Mouse (Mus musculus) adrenal gland, adult 8-10 months (tissue): ENCODE data around the gene Rrm2. TPM values are rescaled to one million over a fixed set of nuclear protein-coding genes. Genes with fewer than 3 reads are reported as not detected.
"Not testable (repeated sequence)": the region's sequence is repeated elsewhere in the genome, so short reads cannot be mapped to it uniquely, and the experiment has no call there.

Source experiments
- DNase-seq: peaks from one replicate; pipeline ENCODE4 v3.0.0; 2022
- total RNA-seq, 4 experiments: library from RNA; stranded (reverse); gene quantifications; 2 replicates each; pipeline ENCODE4 v1.2.4; 2022

Rrm2 gene
- total RNA-seq, 4 experiments from 2014 or later: 4.9 to 10.4 (median 6.8) TPM

DNA sequence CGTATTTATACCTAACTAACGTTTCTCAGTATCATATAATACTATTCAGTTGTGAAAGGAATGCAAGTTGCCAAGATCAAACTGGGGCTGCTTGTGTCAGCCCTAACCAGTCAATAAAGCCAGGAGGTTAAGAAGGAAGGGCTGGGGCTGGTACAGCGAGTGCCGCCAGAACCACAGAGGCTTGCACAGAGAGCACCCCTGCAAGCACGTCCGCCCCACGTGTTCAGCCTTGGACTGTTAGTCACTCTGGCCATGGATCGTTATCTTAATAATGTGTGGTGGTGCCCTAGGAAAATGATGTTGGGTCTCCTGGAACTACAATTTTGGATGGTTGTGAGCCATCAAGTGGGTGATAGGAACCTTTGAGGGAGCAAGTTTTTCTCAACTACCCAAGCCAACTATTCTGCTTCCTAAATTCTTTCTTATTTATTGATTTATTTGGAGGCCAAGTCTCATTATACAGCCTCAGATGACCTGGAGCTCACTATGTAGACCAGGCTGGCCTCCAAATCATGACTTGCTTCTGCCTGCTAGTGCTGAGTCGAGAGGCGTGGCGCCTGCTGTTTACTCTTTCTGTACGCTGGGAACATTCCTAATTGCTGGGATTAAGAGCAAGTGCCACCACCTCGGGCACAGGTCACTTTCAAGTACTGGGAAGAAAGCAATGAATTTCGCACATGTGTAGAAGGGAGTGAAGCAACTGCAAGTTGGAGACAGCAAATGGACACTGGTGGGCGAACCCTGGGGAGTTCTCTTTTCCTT, 2.4 kb upstream of the Rrm2 start:
- DNase-seq: peak; percentile 65

DNA sequence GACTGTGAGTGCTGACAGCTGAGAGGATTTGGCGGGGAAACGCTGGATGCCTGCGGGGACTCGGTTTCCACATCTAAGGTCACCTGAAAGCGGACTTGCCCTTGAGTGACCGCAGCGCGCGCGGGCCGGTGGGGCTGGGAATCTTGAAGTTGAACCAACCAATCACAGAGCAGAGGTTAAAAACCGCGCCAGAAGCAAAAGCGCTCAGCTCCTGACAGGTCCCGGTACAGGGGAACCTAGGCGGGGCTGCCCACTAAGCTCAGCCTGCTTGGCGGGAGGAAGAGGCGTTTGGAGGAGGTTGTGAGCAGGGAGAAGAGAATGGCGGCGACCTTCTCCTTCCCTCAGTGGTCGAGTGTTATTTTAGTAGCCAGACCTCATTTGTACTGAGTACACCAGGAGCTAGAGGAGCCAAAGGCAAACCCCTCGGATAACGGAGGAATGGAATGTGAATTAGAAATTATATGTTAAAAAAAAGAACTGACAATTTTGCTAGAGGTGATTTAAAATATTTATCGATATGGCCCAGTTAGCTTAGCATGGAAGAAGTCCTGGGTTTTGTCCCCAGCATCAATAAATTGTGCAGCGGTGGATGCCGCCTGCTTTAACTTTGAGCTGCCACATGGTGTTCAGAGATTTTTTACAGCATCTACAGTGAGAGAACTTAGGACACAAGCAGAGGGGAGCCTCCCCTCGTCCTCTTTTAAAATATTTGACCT, 1.1 kb upstream of the Rrm2 start:
- DNase-seq: no peak

DNA sequence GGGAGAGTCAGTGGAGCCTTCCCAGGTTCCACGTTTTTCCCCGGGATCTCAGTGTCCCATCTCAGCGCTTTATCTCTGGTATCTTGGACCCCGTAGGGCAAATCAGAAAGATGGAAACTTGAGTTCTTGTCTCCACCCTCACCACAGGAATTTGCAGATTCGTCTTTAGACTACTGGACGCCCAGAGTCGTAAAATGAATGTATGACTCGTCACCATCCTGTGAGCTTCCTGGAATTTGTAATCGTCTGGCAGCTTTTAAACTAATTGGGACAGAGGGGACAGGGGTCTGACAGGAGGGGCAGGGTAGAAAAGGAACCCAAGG, 600 bp upstream of the Rrm2 start:
- no peak for DNase-seq

DNA sequence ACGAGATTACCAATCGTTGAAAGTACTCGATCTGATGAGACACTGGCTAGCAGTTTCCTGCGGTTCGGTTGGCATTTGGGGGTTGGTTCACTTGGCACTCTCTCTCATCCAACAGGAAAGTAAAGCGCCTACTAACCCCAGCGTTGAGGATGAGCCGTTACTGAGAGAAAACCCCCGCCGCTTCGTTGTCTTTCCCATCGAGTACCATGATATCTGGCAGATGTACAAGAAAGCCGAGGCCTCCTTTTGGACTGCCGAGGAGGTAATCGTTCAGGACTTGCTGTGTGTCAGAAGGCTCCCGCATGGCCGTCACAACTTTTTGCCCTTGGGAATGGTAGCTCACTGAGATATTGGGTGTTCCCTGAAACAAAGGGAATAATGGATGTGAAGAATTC, 780 bp downstream of the Rrm2 start:
- DNase-seq: no peak

DNA sequence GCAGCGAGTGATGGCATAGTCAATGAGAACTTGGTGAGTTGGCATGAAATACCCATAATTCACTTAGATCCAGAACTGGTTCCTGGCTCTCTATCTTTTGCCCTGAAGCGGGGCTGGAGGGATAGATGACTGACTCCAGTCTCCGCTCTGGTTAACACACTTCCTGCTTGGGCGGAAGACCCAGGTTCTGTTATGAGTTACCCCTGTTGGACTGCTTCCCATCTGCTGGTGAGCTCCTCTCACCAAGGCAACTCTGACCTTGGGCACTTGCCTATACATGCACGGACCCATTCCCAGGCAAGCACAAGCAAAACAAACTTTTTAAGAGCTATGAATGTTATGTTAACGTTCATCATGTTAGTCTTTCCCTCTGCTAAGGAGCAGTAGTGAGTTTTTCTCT, 1.4 kb downstream of the Rrm2 start:
- DNase-seq: no peak

DNA sequence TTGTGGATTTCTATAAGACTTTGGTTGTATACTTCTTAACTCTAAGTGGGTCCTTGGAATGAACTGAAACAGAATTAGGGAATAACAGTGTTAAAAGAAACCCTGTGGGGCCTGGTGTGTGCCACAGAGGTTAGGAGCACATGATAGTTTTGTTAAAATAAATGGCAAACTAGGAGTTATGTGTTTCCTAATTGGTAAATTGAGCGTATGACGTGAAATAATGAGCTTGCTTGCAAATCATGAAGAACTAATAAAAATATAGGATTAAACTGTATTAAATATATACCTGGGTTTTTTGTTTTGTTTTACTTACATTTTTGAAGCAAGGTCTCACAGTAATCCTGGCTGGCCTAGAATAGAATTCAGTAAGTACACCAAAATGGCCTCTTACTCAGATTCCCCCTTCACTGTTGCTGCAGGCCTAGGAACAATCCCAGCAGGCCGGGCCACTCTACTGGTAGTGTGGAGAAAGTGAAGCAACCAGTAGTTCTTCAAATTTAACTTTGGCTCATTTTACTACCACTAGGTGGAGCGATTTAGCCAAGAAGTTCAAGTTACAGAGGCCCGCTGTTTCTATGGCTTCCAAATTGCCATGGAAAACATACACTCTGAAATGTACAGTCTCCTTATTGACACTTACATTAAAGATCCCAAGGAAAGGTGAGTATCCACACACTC, 1.9 kb downstream of the Rrm2 start:
- no peak for DNase-seq

DNA sequence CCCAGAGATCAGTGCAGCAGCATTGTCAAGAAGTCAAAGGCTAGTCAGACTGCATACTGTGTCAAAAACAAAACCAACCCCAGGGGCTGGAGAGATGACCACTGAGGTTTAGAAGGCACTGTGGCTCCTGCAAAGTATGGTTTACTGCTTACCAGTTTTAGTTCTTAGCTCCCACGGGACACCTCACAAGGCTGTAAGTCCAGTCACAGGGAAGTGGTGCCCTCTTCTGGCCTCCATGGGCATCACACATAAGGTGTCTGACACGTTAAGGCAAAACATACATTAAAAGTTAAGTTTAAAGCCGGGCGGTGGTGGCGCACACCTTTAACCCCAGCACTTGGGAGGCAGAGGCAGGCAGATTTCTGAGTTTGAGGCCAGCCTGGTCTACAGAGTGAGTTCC, 2.6 kb downstream of the Rrm2 start:
- no peak for DNase-seq

DNA sequence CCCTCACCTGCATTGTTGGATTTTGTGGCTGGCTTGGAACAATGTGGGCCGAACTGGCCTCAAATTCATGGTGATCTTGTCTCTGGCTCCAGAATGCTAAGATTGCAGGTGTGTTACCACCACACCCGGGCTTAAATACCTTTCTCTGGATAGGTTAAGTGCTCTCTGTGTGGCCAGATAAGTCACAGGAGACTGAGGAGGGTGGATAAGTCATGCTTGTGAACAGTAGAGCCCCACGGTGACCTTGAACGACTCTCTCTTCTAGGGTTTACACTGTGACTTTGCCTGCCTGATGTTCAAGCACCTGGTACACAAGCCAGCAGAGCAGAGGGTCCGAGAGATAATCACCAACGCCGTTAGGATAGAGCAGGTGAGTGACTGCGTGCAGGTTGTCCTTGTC, 4.4 kb downstream of the Rrm2 start:
- no peak for DNase-seq

DNA sequence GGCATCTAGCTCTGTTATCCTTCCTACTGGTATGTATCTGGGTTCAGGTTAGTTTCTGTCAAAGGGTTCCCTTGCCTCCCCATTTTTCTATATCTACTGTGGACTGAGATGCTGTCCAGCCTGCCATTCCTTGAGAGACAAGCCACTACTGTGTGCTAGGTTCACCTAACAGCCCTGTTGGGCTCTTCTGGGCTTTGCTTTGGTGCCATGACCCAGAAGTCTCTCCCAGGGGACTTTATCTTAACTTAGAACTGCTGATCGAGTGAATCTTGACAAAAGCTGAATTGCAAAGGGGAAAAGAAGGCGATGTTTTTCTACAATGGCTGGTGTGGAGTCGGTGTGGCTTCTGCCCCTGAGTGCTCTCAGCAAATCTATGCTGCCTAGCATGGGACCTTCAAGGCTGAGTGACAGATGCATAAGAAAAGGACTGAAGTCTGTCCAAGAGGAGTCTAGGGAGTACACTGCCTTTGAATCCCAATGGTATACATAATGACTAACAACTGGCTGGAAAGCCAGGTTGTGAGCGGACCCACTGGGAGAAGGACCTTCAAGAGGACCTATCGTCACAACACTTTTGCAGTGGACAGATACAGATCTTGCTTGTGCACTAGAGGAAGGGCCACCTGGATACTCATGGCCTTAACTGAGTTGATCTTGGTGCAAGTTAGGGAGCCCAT, 6.7 kb downstream of the Rrm2 start:
- DNase-seq: no peak

DNA sequence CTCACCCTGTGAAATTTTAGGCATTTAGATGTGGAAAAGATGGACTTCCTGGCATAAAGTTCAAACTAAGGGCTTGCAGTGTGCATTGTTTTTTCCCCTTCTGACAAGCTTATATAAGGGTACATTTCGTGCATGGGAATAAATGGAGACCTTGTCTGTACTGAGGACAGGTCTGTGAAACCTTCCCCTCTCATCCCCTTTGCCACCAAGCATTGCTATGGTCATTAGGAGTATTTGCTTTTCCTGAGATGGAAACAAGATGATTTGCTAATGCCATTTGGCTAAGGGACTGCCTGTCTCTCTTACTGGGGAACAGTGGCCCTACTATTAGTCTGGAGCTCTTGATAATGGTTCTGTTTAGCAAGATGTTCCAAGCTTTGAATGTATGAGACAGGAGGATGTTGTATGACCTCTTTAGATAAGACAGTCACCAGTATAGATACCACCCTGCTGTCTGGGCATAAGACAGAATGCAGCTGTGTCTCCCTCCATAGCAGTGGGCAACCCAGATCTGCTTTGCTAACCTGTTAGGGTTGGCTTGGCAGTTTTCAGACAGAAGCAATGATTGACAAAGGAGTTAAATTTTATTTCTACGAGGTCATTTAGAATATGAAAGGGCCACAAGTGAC, 7.3 kb downstream of the Rrm2 start:
- no peak for DNase-seq

DNA sequence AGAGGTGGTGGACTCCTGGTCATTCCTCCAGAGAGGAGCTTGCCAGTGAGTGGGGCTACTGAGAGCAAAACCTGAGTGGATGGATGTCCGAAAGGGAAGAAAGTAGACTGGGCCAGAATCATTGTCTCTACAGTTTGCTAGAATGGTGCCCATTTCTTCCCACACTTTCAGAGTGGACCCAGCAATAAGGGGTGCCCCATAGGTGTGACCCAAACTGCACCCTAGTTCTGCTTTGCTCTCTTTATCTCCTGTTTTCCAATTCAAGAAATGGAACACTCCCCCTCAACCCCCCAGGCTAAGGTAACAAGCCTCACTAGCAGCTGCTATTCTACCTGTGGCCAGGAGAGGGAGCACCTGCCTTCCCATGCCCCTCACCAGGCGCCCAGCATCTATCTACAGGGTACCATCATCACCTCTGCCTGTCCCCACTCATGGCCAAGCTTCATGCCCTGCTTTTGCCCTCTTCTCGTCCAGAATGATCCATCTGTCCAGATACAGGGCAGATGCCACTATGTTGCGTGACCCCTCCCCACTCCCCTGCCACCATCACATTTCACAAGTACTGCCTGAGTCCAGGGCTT, 8.8 kb downstream of the Rrm2 start:
- no peak for DNase-seq

DNA sequence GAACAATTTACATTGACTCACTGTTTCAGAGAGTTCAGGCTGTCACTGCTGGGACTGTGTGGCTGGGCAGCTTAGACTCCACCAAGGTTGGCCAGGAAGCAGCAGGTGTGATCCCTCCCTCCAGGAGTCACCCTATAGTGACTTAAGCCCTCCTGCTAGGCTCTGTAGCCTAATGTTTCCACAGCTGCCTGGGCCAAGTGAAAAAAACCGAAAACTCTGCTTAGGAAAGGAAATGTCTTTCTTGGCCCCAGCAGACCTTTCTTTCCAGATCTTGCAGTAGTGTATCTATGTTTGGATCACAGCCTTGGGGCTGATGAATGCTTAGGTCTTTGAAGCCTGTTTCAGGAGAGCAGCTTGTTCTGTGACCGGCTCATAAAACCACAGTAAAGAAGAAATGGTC, 15.4 kb downstream of the Rrm2 start:
- no peak for DNase-seq

DNA sequence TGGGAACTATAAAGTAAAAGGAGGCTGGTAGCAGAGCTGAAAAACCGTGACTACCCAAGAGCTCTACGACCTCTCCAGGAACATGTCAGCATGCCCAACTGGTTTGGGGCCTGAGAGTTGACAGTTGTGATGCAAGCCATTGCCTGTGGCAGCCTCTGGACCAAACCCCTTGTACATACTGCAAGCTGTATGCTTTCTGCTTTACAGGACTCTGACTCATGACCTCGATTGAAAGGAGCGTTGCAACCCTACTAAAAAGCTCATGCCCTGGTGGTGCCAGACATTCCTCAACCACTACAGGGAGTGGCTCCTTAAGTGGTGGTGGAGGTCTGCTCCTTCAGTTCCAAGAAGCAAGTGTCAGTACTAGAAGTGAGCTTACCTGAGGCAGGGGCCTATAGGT, 15.8 kb downstream of the Rrm2 start:
- no peak for DNase-seq

DNA sequence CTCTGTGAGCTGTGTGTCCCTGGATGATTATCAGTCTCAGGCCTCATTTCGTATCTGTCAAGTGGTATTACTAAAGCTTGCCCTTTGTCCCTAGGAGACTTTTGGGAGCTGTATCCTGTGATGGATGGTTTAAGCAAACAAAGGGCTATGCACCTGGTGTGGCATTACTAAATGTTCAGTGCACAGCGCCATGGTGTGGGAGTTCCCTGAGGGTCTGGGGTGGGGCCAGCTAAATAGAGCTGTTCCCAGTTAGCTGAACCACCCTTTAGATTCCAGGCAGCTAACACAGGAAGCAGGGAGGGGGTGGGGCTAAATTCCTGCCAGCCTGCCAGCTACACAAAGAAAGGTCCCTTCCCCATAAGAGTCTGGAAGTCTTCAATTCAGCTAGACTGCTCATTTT, 16.3 kb downstream of the Rrm2 start:
- DNase-seq: no peak

DNA sequence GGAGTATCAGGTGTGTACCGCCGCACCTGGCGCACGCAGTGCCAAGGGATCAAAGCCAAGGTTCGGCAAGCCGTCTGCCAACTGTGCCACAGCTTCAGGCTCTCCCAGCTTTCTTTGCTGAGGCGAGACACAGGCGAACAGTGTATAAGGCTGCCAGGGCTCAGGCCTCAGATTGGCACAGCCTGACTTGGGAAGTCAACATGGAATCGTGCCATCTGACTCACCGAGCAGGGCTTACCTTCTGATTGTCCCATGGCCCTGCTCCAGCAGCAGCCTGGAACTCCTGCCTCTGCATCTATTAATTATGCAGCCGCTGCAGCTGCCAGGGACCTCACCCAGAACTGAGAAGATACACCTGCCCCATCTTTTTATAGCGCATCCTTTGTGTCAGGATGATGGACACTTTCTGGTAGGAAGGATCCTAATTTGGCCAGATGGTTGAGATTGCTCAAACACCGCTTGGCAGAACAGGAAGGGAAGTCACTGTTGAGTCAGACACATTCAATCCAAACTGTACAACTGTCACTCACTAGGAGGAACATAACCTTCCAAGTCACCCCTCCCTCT, 26.9 kb downstream of the Rrm2 start:
- peak; percentile 83 for DNase-seq

DNA sequence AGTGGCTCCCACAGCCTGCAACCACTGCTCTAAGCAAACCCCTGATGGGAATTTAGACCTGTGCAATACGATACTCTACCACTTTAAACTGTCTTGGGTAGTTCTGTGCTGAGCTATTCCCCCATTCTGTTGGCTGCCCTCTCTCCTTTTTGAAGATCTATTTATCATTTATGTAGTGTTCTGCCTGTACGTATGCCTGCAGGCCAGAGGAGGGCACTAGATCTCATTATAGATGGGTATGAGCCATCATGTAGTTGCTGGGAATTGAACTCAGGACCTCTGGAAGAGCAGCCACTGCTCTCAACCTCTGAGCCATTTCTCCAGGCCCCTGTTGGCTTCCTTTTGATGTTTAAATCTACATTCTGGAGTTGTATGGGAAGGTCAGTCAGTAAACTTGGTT, 28.9 kb downstream of the Rrm2 start:
- no peak for DNase-seq

DNA sequence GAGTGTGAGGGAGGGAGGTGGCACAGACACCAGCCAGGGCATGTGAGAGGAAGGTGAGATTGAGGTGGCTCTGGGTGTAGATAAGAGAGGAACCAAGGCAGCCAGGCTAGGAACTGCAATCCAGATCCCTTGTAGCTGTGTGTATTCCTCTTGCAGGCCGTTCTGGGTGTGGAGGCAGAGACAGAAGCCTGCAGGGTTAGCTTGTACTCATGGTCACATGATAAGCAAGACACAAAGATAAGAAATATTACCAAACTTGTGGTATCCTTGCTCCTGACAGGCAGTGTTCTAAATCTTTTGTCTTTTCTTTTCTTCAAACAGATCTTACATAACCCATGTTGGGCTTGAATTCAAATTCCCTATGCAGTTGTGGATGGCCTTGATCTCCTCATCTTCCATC, 31.9 kb downstream of the Rrm2 start:
- DNase-seq: no peak

DNA sequence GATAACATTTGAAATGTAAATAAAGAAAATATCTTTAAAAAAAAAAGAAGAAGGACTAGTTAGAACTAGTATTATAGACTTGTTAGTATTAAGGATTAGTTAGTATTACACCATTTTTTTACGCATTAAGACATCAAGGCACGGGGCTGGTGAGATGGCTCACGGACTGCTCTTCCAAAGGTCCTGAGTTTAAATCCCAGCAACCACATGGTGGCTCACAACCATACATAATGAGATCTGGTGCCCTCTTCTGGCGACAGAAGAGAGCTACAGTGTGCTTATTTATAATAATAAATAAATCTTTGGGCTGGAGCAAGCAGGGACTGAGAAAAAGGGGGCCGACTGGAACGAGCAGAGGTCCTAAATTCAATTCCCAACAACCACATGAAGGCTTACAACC, 33.5 kb downstream of the Rrm2 start:
- not testable (repeated sequence) for DNase-seq

DNA sequence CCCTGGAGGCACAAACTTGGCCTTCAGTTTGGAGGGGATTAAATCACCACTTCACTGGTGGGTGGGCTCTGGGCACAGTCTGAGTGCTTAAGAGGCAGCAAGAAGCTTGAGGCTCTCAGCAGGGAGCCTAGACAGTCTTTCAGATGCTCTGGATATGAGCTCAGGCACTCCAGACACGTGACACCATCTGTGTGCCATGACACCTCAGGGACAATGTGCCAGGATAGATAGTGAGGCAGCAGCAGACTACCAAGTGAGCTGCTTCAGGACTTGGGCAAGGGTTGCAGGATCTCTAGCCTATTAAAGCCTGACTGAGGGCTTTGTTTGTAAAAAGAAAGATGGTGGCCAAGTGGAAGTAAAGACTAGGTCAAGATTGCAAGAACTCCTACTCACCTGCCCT, 36.3 kb downstream of the Rrm2 start:
- no peak for DNase-seq

DNA sequence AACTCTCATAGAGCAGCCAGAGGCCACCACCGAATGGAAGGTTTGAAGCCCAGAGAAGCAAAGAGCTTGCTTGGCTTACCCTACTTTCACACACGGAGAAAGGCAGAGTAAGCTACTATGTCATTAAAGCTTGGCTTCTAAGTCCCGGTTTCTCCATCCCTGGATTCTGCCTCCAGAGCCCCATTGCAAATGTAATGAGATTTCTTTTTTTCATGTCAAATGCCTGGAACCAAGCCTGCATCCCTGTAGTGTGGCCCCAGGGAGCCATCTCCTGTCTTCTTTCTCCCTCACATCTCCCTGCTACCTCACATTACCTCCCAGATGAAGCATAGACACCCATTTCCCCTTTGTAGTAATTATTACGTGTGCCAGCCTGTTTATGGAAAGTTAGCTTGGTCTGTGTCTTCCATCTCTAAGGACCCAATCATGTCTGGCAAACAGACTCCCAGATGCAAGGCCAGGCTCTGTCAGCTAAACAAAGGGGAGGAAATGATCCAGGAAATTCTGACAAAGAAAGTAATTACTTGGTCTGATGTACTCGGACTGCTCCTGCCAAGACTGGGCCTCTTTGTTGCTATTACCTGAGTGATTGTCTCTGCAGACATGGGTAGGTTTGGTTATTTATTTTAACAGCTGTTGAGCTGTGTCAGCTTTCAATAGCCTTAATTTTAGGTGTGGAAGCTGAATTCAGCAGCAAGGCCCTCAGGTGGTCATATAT, 38.7 kb downstream of the Rrm2 start:
- DNase-seq: no peak

DNA sequence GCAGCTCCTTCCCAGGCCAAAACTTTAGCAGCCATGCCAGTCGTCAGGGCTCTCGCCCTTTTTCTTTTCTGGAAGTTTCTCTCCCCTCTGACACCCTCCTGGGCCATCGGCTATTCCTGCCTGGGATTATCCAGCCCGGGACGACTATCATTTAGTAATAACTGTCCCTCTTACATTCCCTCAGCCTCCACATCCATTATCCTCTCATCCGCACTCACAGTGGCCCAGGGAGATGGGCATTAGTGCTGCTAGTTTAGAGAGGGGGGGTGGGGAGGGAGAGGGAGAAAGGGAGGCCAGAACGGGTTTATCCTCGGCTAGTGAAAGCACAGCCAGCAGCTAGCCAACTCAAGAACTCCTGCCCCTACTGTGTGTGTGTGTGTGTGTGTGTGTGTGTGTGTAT, 39.3 kb downstream of the Rrm2 start:
- no peak for DNase-seq

DNA sequence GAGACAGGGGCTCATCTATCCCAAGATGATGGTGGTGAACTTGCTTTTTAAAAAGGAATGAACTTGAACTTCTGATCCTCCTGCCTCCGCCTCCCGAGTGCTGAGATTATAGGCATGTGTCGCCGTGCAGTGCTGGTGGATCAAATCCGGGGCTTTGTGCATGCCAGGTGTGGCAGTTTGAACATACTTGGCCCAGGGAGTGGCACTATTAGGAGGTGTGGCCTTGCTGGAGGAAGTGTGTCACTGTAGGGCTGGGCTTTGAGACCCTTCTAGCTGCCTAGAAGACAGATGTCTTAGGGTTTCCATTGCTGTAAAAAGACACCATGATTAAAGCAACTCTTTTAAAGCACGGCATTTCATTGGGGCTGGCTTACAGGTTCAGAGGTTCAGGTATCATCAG, 42.5 kb downstream of the Rrm2 start:
- DNase-seq: no peak
